Mouse (Mus musculus) olfactory bulb, adult 2 months (tissue): Measurements from ENCODE around the gene Ccdc130. TPM values are rescaled to one million over a fixed set of nuclear protein-coding genes. Genes with fewer than 3 reads are reported as not detected.
A peak's percentile ranks its signal among the peaks of the same experiment; 100 is the strongest.

ENCODE experiments used
- H3K27ac ChIP-seq: fragments of 200-500 bp; 2 replicates; pipeline ENCODE4 v1.5.1; 2012; ENCODE audit warnings: low read depth, low read length; ENCODE audit not compliant: insufficient read depth
- H3K4me1 ChIP-seq: fragments of 200-500 bp; 2 replicates; pipeline ENCODE4 v1.6.1; 2012; ENCODE audit warnings: low read length; ENCODE audit not compliant: control insufficient read depth, insufficient read depth
- H3K4me3 ChIP-seq: fragments of 200-500 bp; 2 replicates; pipeline ENCODE4 v1.5.1; 2012; ENCODE audit warnings: mild to moderate bottlenecking, low read depth, low read length, moderate library complexity; ENCODE audit not compliant: insufficient read depth
- CTCF ChIP-seq: fragments of 200-500 bp; IDR thresholded peaks from 2 replicates; pipeline ENCODE4 v1.5.1; 2012; ENCODE audit warnings: low read depth, mild to moderate bottlenecking, low read length, moderate library complexity; ENCODE audit not compliant: insufficient read depth
- POLR2A ChIP-seq: fragments of 200-500 bp; IDR thresholded peaks from 2 replicates; pipeline ENCODE4 v1.6.1; 2012; ENCODE audit warnings: mild to moderate bottlenecking, low read depth, low read length, moderate library complexity; ENCODE audit not compliant: insufficient read depth
- WGBS: fragments of 180-500 bp; shearing (Covaris S2); methylation state at CpG from one replicate; pipeline ENCODE4 v1.1.7; 2018; 5-methylcytosine and 5-hydroxymethylcytosine counted together
- polyA plus RNA-seq: library from polyadenylated mRNA; stranded (reverse); fragments of >200 nt; gene quantifications from 2 replicates; pipeline ENCODE4 v1.2.4, GENCODE M21; 2012; ENCODE audit warnings: low replicate concordance; ENCODE audit not compliant: missing spikeins, insufficient read depth, insufficient read length

The Ccdc130 gene
- polyA plus RNA-seq, 1 experiment = not detected

- Histone ChIP-seq H3K27ac (no peak overlapping the region), H3K4me1 (peaks cover 9% of the 10 kb centered on the region), H3K4me3 (no peak overlapping the region)
- TF ChIP-seq CTCF (no peak), POLR2A (no peak)
- 85% methylated on average over 10 of the region's 10 CpGs for WGBS
Measured at GRCm38 (mm10) chr8:84280777-84281176, 10.6 kb upstream of the Ccdc130 start.

GRCm38 (mm10) chr8:84276447-84276846 is 6.3 kb upstream of the Ccdc130 start:
- WGBS = 75% methylated on average over 1 of the region's 1 CpGs
- TF ChIP-seq CTCF (no peak), POLR2A (no peak)
- Histone ChIP-seq H3K4me1 (no peaks in the 10 kb centered on the region), H3K27ac (no peak overlapping the region), H3K4me3 (no peak overlapping the region)

GRCm38 (mm10) chr8:84273968-84274367 is 3.8 kb upstream of the Ccdc130 start:
- WGBS = 82% methylated on average over 3 of the region's 3 CpGs
- peaks cover 3% of the 10 kb centered on the region for H3K4me1 ChIP-seq
- no peak overlapping the region for H3K4me3 ChIP-seq
- H3K27ac ChIP-seq = no peak overlapping the region
- TF ChIP-seq CTCF = no peak
- TF ChIP-seq POLR2A = no peak

- 90% methylated on average over 4 of the region's 4 CpGs for WGBS
- no peak overlapping the region for H3K27ac ChIP-seq
- H3K4me1 ChIP-seq = peaks cover 3% of the 10 kb centered on the region
- no peak overlapping the region for H3K4me3 ChIP-seq
- TF ChIP-seq POLR2A (no peak), CTCF (no peak)
Measured at GRCm38 (mm10) chr8:84272302-84272701, 2.1 kb upstream of the Ccdc130 start.

GRCm38 (mm10) chr8:84261098-84261497 is 9.1 kb downstream of the Ccdc130 start:
- 96% methylated on average over 4 of the region's 4 CpGs for WGBS
- H3K27ac ChIP-seq = no peak overlapping the region
- H3K4me3 ChIP-seq = no peak overlapping the region
- H3K4me1 ChIP-seq = peaks cover 6% of the 10 kb centered on the region
- TF ChIP-seq POLR2A = no peak
- no peak for TF ChIP-seq CTCF

GRCm38 (mm10) chr8:84256822-84257610 is 13.2 kb downstream of the Ccdc130 start, which contains the start of gene Mri1:
TSS of gene Mri1 (minus strand) at chr8:84257326.
- Histone ChIP-seq H3K4me3 (peak within 1 kb of the TSS; percentile 73), H3K4me1 (peaks cover 8% of the 10 kb centered on the region), H3K27ac (peak within 1 kb of the TSS; percentile 59)
- under 1% methylated on average over 64 of the region's 64 CpGs for WGBS
- no peak for TF ChIP-seq CTCF
- peak; percentile 75 for TF ChIP-seq POLR2A

- 0 out of 2 replicates have a peak overlapping the region, but pooled peaks have one; percentile 57 for H3K27ac ChIP-seq
- H3K4me3 ChIP-seq = peak overlapping the region; percentile 73
- 12% methylated on average over 6 of the region's 6 CpGs for whole genome bisulfite sequencing
- TF ChIP-seq CTCF (no peak), POLR2A (no peak)
- H3K4me1 ChIP-seq = peaks cover 8% of the 10 kb centered on the region
Measured at GRCm38 (mm10) chr8:84256458-84256821, 13.7 kb downstream of the Ccdc130 start.

GRCm38 (mm10) chr8:84255858-84256257 is 14.3 kb downstream of the Ccdc130 start:
- Histone ChIP-seq H3K27ac (no peak overlapping the region), H3K4me3 (peak overlapping the region; percentile 73), H3K4me1 (peaks cover 8% of the 10 kb centered on the region)
- WGBS = 76% methylated on average over 3 of the region's 3 CpGs
- TF ChIP-seq CTCF (no peak), POLR2A (no peak)
